23 mouse cellular contexts compared by ENCODE assay signal in genomic region chr11:102353021-102353431, GRCm38 (mm10). TPM values are rescaled to one million over a fixed set of nuclear protein-coding genes. Genes with fewer than 3 reads are reported as not detected.
DNase-seq lines count a peak whose midpoint lies in the region; ATAC-seq and TF ChIP-seq lines count a peak whose summit lies in the region.
"Had no signal": no experiment of that assay in that cellular context is flagged by ENCODE, and none has a peak within 500 bp of the region (broad histone marks: within the 10 kb centered on the region; RNA-seq: fewer than 3 reads in every experiment).

No protein-coding gene starts in this region.

- DNase-seq in heart, postnatal 14 days: no peak
- peak; percentile 84 for DNase-seq in brain, adult 2 months (ENCODE audit: low read depth, low spot score)
- peak; percentile 77 to 81 for DNase-seq in cerebellum, adult 2 months
- DNase-seq in natural killer cell, adult 2 months (ENCODE audit: low spot score in 2 of 2): no peak
- DNase-seq in right cerebral cortex, postnatal 10 days (ENCODE audit: low spot score in 2 of 2): no peak
- no peak for DNase-seq in hindbrain, embryonic 10.5 days (ENCODE audit: low spot score)
- DNase-seq: adrenal gland, postnatal 14 days; embryo, embryonic 11 days; heart, adult 18-20 months; lung, embryonic 14.5 days; right cerebral cortex, adult 18-20 months; thymus, postnatal 36 days had no signal

- 36% methylated on average over 8 of the region's 8 CpGs for WGBS in heart, embryonic 13.5 days
- 8% methylated on average over 8 of the region's 8 CpGs for WGBS in cerebellum, adult 2 months
- 39% methylated on average over 8 of the region's 8 CpGs for WGBS in limb, embryonic 13.5 days
- WGBS in hindbrain, embryonic 10.5 days: 45% methylated on average over 8 of the region's 8 CpGs

- no peaks in the 10 kb centered on the region for H3K36me3 ChIP-seq in heart, embryonic 13.5 days
- H3K36me3 ChIP-seq in limb, embryonic 13.5 days: no peaks in the 10 kb centered on the region
- H3K36me3 ChIP-seq in hindbrain, embryonic 10.5 days: no peaks in the 10 kb centered on the region
- H3K36me3 ChIP-seq: hindbrain, embryonic 12.5 days had no signal

- H3K9me3 ChIP-seq in heart, embryonic 13.5 days: no peaks in the 10 kb centered on the region
- no peaks in the 10 kb centered on the region for H3K9me3 ChIP-seq in limb, embryonic 13.5 days
- no peaks in the 10 kb centered on the region for H3K9me3 ChIP-seq in hindbrain, embryonic 10.5 days
- H3K9me3 ChIP-seq: hindbrain, embryonic 12.5 days had no signal

- H3K27ac ChIP-seq in heart, embryonic 13.5 days (replicated peaks): 0 out of 2 replicates have a peak overlapping the region, but pooled peaks have one; percentile 2
- H3K27ac ChIP-seq in cerebellum, adult 2 months (ENCODE audit: insufficient read depth, low read length): peak overlapping the region; percentile 3
- no peak overlapping the region for H3K27ac ChIP-seq in limb, embryonic 13.5 days
- no peak overlapping the region for H3K27ac ChIP-seq in hindbrain, embryonic 10.5 days
- H3K27ac ChIP-seq: hindbrain, embryonic 12.5 days; macrophage had no signal

- peak; percentile 12; the same call in 1 of the 2 replicates for TF ChIP-seq POLR2A in cerebellum, adult 2 months (IDR thresholded peaks at IDR 0.05; ENCODE audit: borderline replicate concordance, insufficient read depth, low read length)

- ATAC-seq in heart, embryonic 13.5 days (ENCODE audit: extremely low read depth, insufficient number of reproducible peaks, low FRiP score, low TSS enrichment): no peak
- ATAC-seq in limb, embryonic 13.5 days (ENCODE audit: low FRiP score, low read depth): no peak
- ATAC-seq: activated CD4-positive, CD25-positive, alpha-beta regulatory T cell, adult 4 months; forebrain, embryonic 16.5 days; inflammation-experienced regulatory T-cells, adult 6 months; Patski had no signal

- no peaks in the 10 kb centered on the region for H3K4me1 ChIP-seq in heart, embryonic 13.5 days
- H3K4me1 ChIP-seq in cerebellum, adult 2 months (ENCODE audit: control insufficient read depth, insufficient read depth, low read length): peaks cover 43% of the 10 kb centered on the region
- peaks cover 4% of the 10 kb centered on the region; the same call in 1 of the 2 replicates for H3K4me1 ChIP-seq in limb, embryonic 13.5 days
- H3K4me1 ChIP-seq in hindbrain, embryonic 10.5 days (replicated peaks): peaks cover 25% of the 10 kb centered on the region
- H3K4me1 ChIP-seq: hindbrain, embryonic 12.5 days had no signal

- TF ChIP-seq CTCF in cerebellum, adult 2 months (IDR thresholded peaks at IDR 0.05; ENCODE audit: borderline replicate concordance, insufficient read depth, low read depth, low read length): no peak

- H3K9ac ChIP-seq in heart, embryonic 13.5 days: no peak overlapping the region
- H3K9ac ChIP-seq in limb, embryonic 13.5 days: peak overlapping the region; percentile 31; the same call in 1 of the 2 replicates
- H3K9ac ChIP-seq: hindbrain, embryonic 12.5 days; lung, embryonic 14.5 days had no signal

- H3K4me3 ChIP-seq in heart, embryonic 13.5 days: 0 out of 2 replicates have a peak overlapping the region, but pooled peaks have one; percentile 10
- H3K4me3 ChIP-seq in cerebellum, adult 2 months (replicated peaks; ENCODE audit: insufficient read depth, low read depth, low read length): peak overlapping the region; percentile 0
- no peak overlapping the region for H3K4me3 ChIP-seq in limb, embryonic 13.5 days
- no peak overlapping the region for H3K4me3 ChIP-seq in hindbrain, embryonic 10.5 days
- H3K4me3 ChIP-seq: hindbrain, embryonic 12.5 days; myocyte had no signal

- H3K27me3 ChIP-seq in heart, embryonic 13.5 days (replicated peaks): peaks cover 61% of the 10 kb centered on the region
- H3K27me3 ChIP-seq in cerebellum, adult 2 months (ENCODE audit: control insufficient read depth, insufficient read depth, low read length): no peaks in the 10 kb centered on the region
- H3K27me3 ChIP-seq in limb, embryonic 13.5 days: peaks cover 13% of the 10 kb centered on the region
- peaks cover 31% of the 10 kb centered on the region for H3K27me3 ChIP-seq in hindbrain, embryonic 10.5 days (ENCODE audit: insufficient read depth, poor library complexity, severe bottlenecking)

- H3K4me2 ChIP-seq in heart, embryonic 13.5 days: peak overlapping the region; percentile 54
- no peak overlapping the region for H3K4me2 ChIP-seq in limb, embryonic 13.5 days (replicated peaks)
- H3K4me2 ChIP-seq: hindbrain, embryonic 12.5 days; lung, embryonic 14.5 days; midbrain, embryonic 11.5 days had no signal

- intact Hi-C loops in heart, postnatal 14 days (cut with DNase I): no loop called here

RNA-seq across cellular contexts. Expression of gene Slc4a1, which starts 13.0 kb away (rescaled TPM):
- polyA plus RNA-seq in heart, embryonic 13.5 days (2015; fragmentation: Nextera tagmentation; extraction: Ambion mirVana): 47.2 and 59.5 TPM in 2 replicates
- 10 to 100 TPM; 22.7 to 23.0 TPM for total RNA-seq in heart, postnatal 14 days (2021)
- 0.72 and 0.90 TPM in 2 replicates for polyA plus RNA-seq in cerebellum, adult 2 months (2012; rRNA removed)
- 7.2 and 11.7 TPM in 2 replicates for polyA plus RNA-seq in limb, embryonic 13.5 days (2015; fragmentation: Nextera tagmentation; extraction: Ambion mirVana)
- 35.8 and 38.0 TPM in 2 replicates for polyA plus RNA-seq in hindbrain, embryonic 10.5 days (2016; fragmentation: Nextera tagmentation; extraction: Ambion mirVana)
- polyA plus RNA-seq: C2C12, macrophage, myocyte, Patski had no signal

RNA-seq across cellular contexts. Expression of gene Ubtf, which starts 33.5 kb away (rescaled TPM):
- polyA plus RNA-seq in heart, embryonic 13.5 days (2015; fragmentation: Nextera tagmentation; extraction: Ambion mirVana): 51.1 and 53.1 TPM in 2 replicates
- total RNA-seq in heart, postnatal 14 days (2021): 10 to 100 TPM; 60.1 to 69.7 TPM
- polyA plus RNA-seq in cerebellum, adult 2 months (2012; rRNA removed): 94.6 and 95.8 TPM in 2 replicates
- 83.9 and 85.9 TPM in 2 replicates for polyA plus RNA-seq in limb, embryonic 13.5 days (2015; fragmentation: Nextera tagmentation; extraction: Ambion mirVana)
- polyA plus RNA-seq in hindbrain, embryonic 10.5 days (2016; fragmentation: Nextera tagmentation; extraction: Ambion mirVana): 82.6 and 91.7 TPM in 2 replicates

RNA-seq across cellular contexts. Expression of gene Rundc3a, which starts 40.2 kb away (rescaled TPM):
- polyA plus RNA-seq in heart, embryonic 13.5 days (2015; fragmentation: Nextera tagmentation; extraction: Ambion mirVana): 1.1 and 1.7 TPM in 2 replicates
- total RNA-seq in heart, postnatal 14 days (2021): under 1 TPM in 1 of 2 experiments, not detected in 1; 0.29 TPM
- polyA plus RNA-seq in cerebellum, adult 2 months (2012; rRNA removed): 446 and 460 TPM in 2 replicates
- 1.3 and 1.4 TPM in 2 replicates for polyA plus RNA-seq in limb, embryonic 13.5 days (2015; fragmentation: Nextera tagmentation; extraction: Ambion mirVana)
- 23.5 and 57.0 TPM in 2 replicates for polyA plus RNA-seq in hindbrain, embryonic 10.5 days (2016; fragmentation: Nextera tagmentation; extraction: Ambion mirVana)

RNA-seq across cellular contexts. Expression of gene Slc25a39, which starts 54.7 kb away (rescaled TPM):
- polyA plus RNA-seq in heart, embryonic 13.5 days (2015; fragmentation: Nextera tagmentation; extraction: Ambion mirVana): 287 and 294 TPM in 2 replicates
- total RNA-seq in heart, postnatal 14 days (2021): 100 to 1,000 TPM; 163 to 176 TPM
- 124 and 126 TPM in 2 replicates for polyA plus RNA-seq in cerebellum, adult 2 months (2012; rRNA removed)
- polyA plus RNA-seq in limb, embryonic 13.5 days (2015; fragmentation: Nextera tagmentation; extraction: Ambion mirVana): 173 and 180 TPM in 2 replicates
- polyA plus RNA-seq in hindbrain, embryonic 10.5 days (2016; fragmentation: Nextera tagmentation; extraction: Ambion mirVana): 236 TPM in 2 replicates

RNA-seq across cellular contexts. Expression of gene Atxn7l3, which starts 56.6 kb away (rescaled TPM):
- polyA plus RNA-seq in heart, embryonic 13.5 days (2015; fragmentation: Nextera tagmentation; extraction: Ambion mirVana): 8.5 and 9.2 TPM in 2 replicates
- 10 to 100 TPM; 26.5 to 29.5 TPM for total RNA-seq in heart, postnatal 14 days (2021)
- polyA plus RNA-seq in cerebellum, adult 2 months (2012; rRNA removed): 93.3 and 101 TPM in 2 replicates
- 20.7 and 21.4 TPM in 2 replicates for polyA plus RNA-seq in limb, embryonic 13.5 days (2015; fragmentation: Nextera tagmentation; extraction: Ambion mirVana)
- polyA plus RNA-seq in hindbrain, embryonic 10.5 days (2016; fragmentation: Nextera tagmentation; extraction: Ambion mirVana): 16.8 and 18.7 TPM in 2 replicates

Comparison
In these comparisons a context has a peak if more than half of its experiments do, and no peak if none do; other contexts are left out.
1. H3K27ac ChIP-seq: peak in heart, embryonic 13.5 days (single experiment) and cerebellum, adult 2 months (single experiment); none in limb, embryonic 13.5 days (single experiment) and hindbrain, embryonic 10.5 days (single experiment).
2. H3K4me3 ChIP-seq: peak in heart, embryonic 13.5 days (single experiment) and cerebellum, adult 2 months (single experiment); none in limb, embryonic 13.5 days (single experiment) and hindbrain, embryonic 10.5 days (single experiment).
3. DNase-seq: peak in brain, adult 2 months (single experiment) and cerebellum, adult 2 months (2 of 2); none in heart, postnatal 14 days (0 of 2), natural killer cell, adult 2 months (0 of 2), right cerebral cortex, postnatal 10 days (0 of 2) and hindbrain, embryonic 10.5 days (single experiment).